Mouse (Mus musculus) adrenal gland, postnatal 36 days (tissue): ENCODE data around the gene Hemgn. TPM values are rescaled to one million over a fixed set of nuclear protein-coding genes. Genes with fewer than 3 reads are reported as not detected.

ENCODE experiments used
- DNase-seq, 2 experiments: peaks; one replicate each; pipeline ENCODE4 v3.0.0; 2021; ENCODE audit warnings: mixed read lengths in 1 of 2
- total RNA-seq, 2 experiments: library from RNA; stranded (reverse); gene quantifications; 2 replicates each; pipeline ENCODE4 v1.2.3; 2021

Gene Hemgn
- total RNA-seq, 2 experiments from 2014 or later, result 0.17 TPM; not detected in 1

- DNase-seq, result no peak
Observed at GRCm38 (mm10) chr4:46412113-46412512, 1.2 kb downstream of the Hemgn start.

- DNase-seq, result peak in 1 of 2 experiments; percentile 9
Observed at GRCm38 (mm10) chr4:46411489-46411888, 1.8 kb downstream of the Hemgn start.

GRCm38 (mm10) chr4:46410677-46411076 lies 2.6 kb downstream of the Hemgn start:
- no peak for DNase-seq

GRCm38 (mm10) chr4:46406966-46407703 lies 6.2 kb downstream of the Hemgn start:
- no peak for DNase-seq

- no peak for DNase-seq
Observed at GRCm38 (mm10) chr4:46404042-46404795, 9.1 kb downstream of the Hemgn start.

- DNase-seq, result no peak
Observed at GRCm38 (mm10) chr4:46398839-46399238, 14.5 kb downstream of the Hemgn start.

- no peak for DNase-seq
Observed at GRCm38 (mm10) chr4:46395736-46396135, 17.6 kb downstream of the Hemgn start.

- DNase-seq, result no peak
Observed at GRCm38 (mm10) chr4:46394388-46394787, 18.9 kb downstream of the Hemgn start.

GRCm38 (mm10) chr4:46390390-46390970 lies 22.8 kb downstream of the Hemgn start:
- peak; percentile 78 to 86 for DNase-seq

- peak; percentile 39 to 49 for DNase-seq
Observed at GRCm38 (mm10) chr4:46389612-46390341, 23.5 kb downstream of the Hemgn start.

- peak; percentile 95 for DNase-seq
Observed at GRCm38 (mm10) chr4:46389013-46389611, 24.2 kb downstream of the Hemgn start, which contains the start of gene Trmo. Gene Trmo, minus strand, starts transcription at chr4:46389437.

GRCm38 (mm10) chr4:46388556-46388955 lies 24.8 kb downstream of the Hemgn start:
- DNase-seq, result no peak

- DNase-seq, result peak; percentile 88 to 89
Observed at GRCm38 (mm10) chr4:46374869-46375368, 38.4 kb downstream of the Hemgn start.

- DNase-seq, result peak; percentile 34 to 51
Observed at GRCm38 (mm10) chr4:46374455-46374854, 38.9 kb downstream of the Hemgn start.

- peak; percentile 91 to 92 for DNase-seq
Observed at GRCm38 (mm10) chr4:46371030-46371429, 42.3 kb downstream of the Hemgn start.

GRCm38 (mm10) chr4:46370406-46370805 lies 42.9 kb downstream of the Hemgn start:
- peak; percentile 64 to 68 for DNase-seq

GRCm38 (mm10) chr4:46369070-46369469 lies 44.2 kb downstream of the Hemgn start:
- DNase-seq, result no peak

GRCm38 (mm10) chr4:46367487-46367959 lies 45.8 kb downstream of the Hemgn start:
- no peak for DNase-seq

GRCm38 (mm10) chr4:46364360-46364759 lies 48.9 kb downstream of the Hemgn start:
- DNase-seq, result no peak

- no peak for DNase-seq
Observed at GRCm38 (mm10) chr4:46361258-46361657, 52.0 kb downstream of the Hemgn start.

GRCm38 (mm10) chr4:46359539-46360253 lies 53.6 kb downstream of the Hemgn start:
- no peak for DNase-seq
